Mouse (Mus musculus): Measurements from ENCODE around the gene Slmap.

Slmap gene

GRCm38 (mm10) chr14:26477738-26478137, 57.0 kb downstream of the Slmap start:
- no peak for DNase-seq (ENCODE audit: low spot score in 2 of 2)

GRCm38 (mm10) chr14:26476391-26476790, 58.3 kb downstream of the Slmap start:
- no peak for DNase-seq (ENCODE audit: low spot score in 2 of 2)

- DNase-seq (ENCODE audit: low spot score in 2 of 2): no peak
Measured at GRCm38 (mm10) chr14:26467974-26468373, 66.8 kb downstream of the Slmap start.

- DNase-seq (ENCODE audit: low spot score in 2 of 2): no peak
Measured at GRCm38 (mm10) chr14:26466544-26467125, 68.1 kb downstream of the Slmap start.

- DNase-seq (ENCODE audit: low spot score in 2 of 2): no peak
Measured at GRCm38 (mm10) chr14:26465898-26466297, 68.8 kb downstream of the Slmap start.

- peak in 1 of 2 experiments; percentile 65 for DNase-seq (ENCODE audit: low spot score in 2 of 2)
Measured at GRCm38 (mm10) chr14:26459516-26459915, 75.2 kb downstream of the Slmap start.

GRCm38 (mm10) chr14:26454851-26455250, 79.9 kb downstream of the Slmap start:
- DNase-seq (ENCODE audit: low spot score in 2 of 2): no peak

GRCm38 (mm10) chr14:26450036-26450800, 84.5 kb downstream of the Slmap start:
- peak; percentile 27 to 31 for DNase-seq (ENCODE audit: low spot score in 2 of 2)

GRCm38 (mm10) chr14:26448581-26448980, 86.2 kb downstream of the Slmap start:
- peak; percentile 33 to 43 for DNase-seq (ENCODE audit: low spot score in 2 of 2)

GRCm38 (mm10) chr14:26447223-26447622, 87.5 kb downstream of the Slmap start:
- no peak for DNase-seq (ENCODE audit: low spot score in 2 of 2)

- DNase-seq (ENCODE audit: low spot score in 2 of 2): no peak
Measured at GRCm38 (mm10) chr14:26446538-26446937, 88.2 kb downstream of the Slmap start.

GRCm38 (mm10) chr14:26442534-26442933, 92.2 kb downstream of the Slmap start:
- DNase-seq (ENCODE audit: low spot score in 2 of 2): no peak

- DNase-seq (ENCODE audit: low spot score in 2 of 2): no peak
Measured at GRCm38 (mm10) chr14:26441041-26441812, 93.5 kb downstream of the Slmap start.

GRCm38 (mm10) chr14:26439996-26440395, 94.7 kb downstream of the Slmap start:
- no peak for DNase-seq (ENCODE audit: low spot score in 2 of 2)

GRCm38 (mm10) chr14:26437771-26438170, 97.0 kb downstream of the Slmap start:
- DNase-seq (ENCODE audit: low spot score in 2 of 2): no peak

- no peak for DNase-seq (ENCODE audit: low spot score in 2 of 2)
Measured at GRCm38 (mm10) chr14:26436304-26436703, 98.4 kb downstream of the Slmap start.

GRCm38 (mm10) chr14:26432320-26432719, 102.4 kb downstream of the Slmap start:
- DNase-seq (ENCODE audit: low spot score in 2 of 2): no peak

GRCm38 (mm10) chr14:26431919-26432318, 102.8 kb downstream of the Slmap start:
- no peak for DNase-seq (ENCODE audit: low spot score in 2 of 2)

GRCm38 (mm10) chr14:26420231-26420630, 114.5 kb downstream of the Slmap start:
- DNase-seq (ENCODE audit: low spot score in 2 of 2): no peak

- DNase-seq (ENCODE audit: low spot score in 2 of 2): no peak
Measured at GRCm38 (mm10) chr14:26417956-26418355, 116.8 kb downstream of the Slmap start.

GRCm38 (mm10) chr14:26417088-26417487, 117.6 kb downstream of the Slmap start:
- no peak for DNase-seq (ENCODE audit: low spot score in 2 of 2)

- DNase-seq (ENCODE audit: low spot score in 2 of 2): no peak
Measured at GRCm38 (mm10) chr14:26413581-26413980, 121.2 kb downstream of the Slmap start.

GRCm38 (mm10) chr14:26406746-26407145, 128.0 kb downstream of the Slmap start:
- no peak for DNase-seq (ENCODE audit: low spot score in 2 of 2)

Measured in right cerebral cortex, postnatal 10 days (tissue).